Mouse (Mus musculus) megakaryocyte, embryonic 14.5 days (primary cell): ENCODE results near the gene Nxnl1.

Source experiments
- FLI1 ChIP-seq: IDR thresholded peaks from 2 replicates; pipeline ENCODE4 v1.6.1; 2012; ENCODE audit warnings: low read length, inconsistent platforms, mixed read lengths
- GATA1 ChIP-seq: IDR thresholded peaks from 3 replicates; pipeline ENCODE4 v1.6.1; 2012; ENCODE audit warnings: mixed read lengths, low read length, inconsistent platforms, borderline replicate concordance

GRCm38 (mm10) chr8:71554001-71554400 lies 12.4 kb downstream of the Nxnl1 start:
- TF ChIP-seq GATA1 (no peak), FLI1 (no peak)
